Mouse (Mus musculus) ES-Bruce4 (cell line): ENCODE data around the gene Chmp3. TPM values are rescaled to one million over a fixed set of nuclear protein-coding genes. Genes with fewer than 3 reads are reported as not detected.
A peak's percentile ranks its signal among the peaks of the same experiment; 100 is the strongest.

ENCODE experiments used
- H3K27ac ChIP-seq: 2 replicates; pipeline ENCODE4 v1.5.1; 2012; ENCODE audit warnings: low read length, inconsistent platforms; ENCODE audit not compliant: insufficient read depth
- H3K27me3 ChIP-seq: 2 replicates; pipeline ENCODE4 v1.6.1; 2012; ENCODE audit warnings: mild to moderate bottlenecking, low read length, inconsistent platforms; ENCODE audit not compliant: control insufficient read depth, poor library complexity, insufficient read depth, severe bottlenecking
- H3K36me3 ChIP-seq: 2 replicates; pipeline ENCODE4 v1.6.1; 2012; ENCODE audit warnings: inconsistent platforms, mild to moderate bottlenecking, low read length, moderate library complexity; ENCODE audit not compliant: control insufficient read depth, poor library complexity, insufficient read depth, severe bottlenecking
- H3K4me1 ChIP-seq: one replicate; pipeline ENCODE4 v1.8.1; 2011; ENCODE audit warnings: low read length; ENCODE audit not compliant: control insufficient read depth, insufficient read depth
- H3K4me3 ChIP-seq: 2 replicates; pipeline ENCODE4 v1.5.1; 2011; ENCODE audit warnings: low read depth, mild to moderate bottlenecking, low read length
- H3K9ac ChIP-seq: 2 replicates; pipeline ENCODE4 v1.6.1; 2012; ENCODE audit warnings: low read depth, mild to moderate bottlenecking, inconsistent platforms; ENCODE audit not compliant: poor library complexity, severe bottlenecking
- H3K9me3 ChIP-seq: replicated peaks from 2 replicates; pipeline ENCODE4 v1.6.1; 2012; ENCODE audit warnings: mild to moderate bottlenecking, low read length, inconsistent platforms; ENCODE audit not compliant: control insufficient read depth, poor library complexity, insufficient read depth, severe bottlenecking
- CTCF ChIP-seq: IDR thresholded peaks from one replicate; pipeline ENCODE4 v1.8.1; 2011; ENCODE audit warnings: low read depth, low read length
- EP300 ChIP-seq: IDR thresholded peaks from 2 replicates; pipeline ENCODE4 v1.6.1; 2011; ENCODE audit warnings: low read depth, low read length; ENCODE audit not compliant: insufficient read depth
- POLR2A ChIP-seq: IDR thresholded peaks from one replicate; pipeline ENCODE4 v1.8.1; 2011; ENCODE audit warnings: low read length; ENCODE audit not compliant: insufficient read depth
- polyA plus RNA-seq: library from polyadenylated mRNA; stranded (reverse); fragments of >200 nt; gene quantifications from 2 replicates; pipeline ENCODE4 v1.2.4, GENCODE M21; 2011; ENCODE audit warnings: low read depth; ENCODE audit not compliant: missing spikeins, insufficient read depth, insufficient read length

Chmp3 gene
- polyA plus RNA-seq, 1 experiment: 149 TPM

GRCm38 (mm10) chr6:71579478-71579877, 35.9 kb downstream of the Chmp3 start:
- TF ChIP-seq POLR2A (no peak), EP300 (no peak), CTCF (no peak)
- H3K4me3 ChIP-seq: no peak overlapping the region
- H3K9me3 ChIP-seq: no peaks in the 10 kb centered on the region
- no peaks in the 10 kb centered on the region for H3K4me1 ChIP-seq
- H3K27me3 ChIP-seq: no peaks in the 10 kb centered on the region; the same call in 1 of the 2 replicates
- H3K36me3 ChIP-seq: no peaks in the 10 kb centered on the region
- no peak overlapping the region for H3K27ac ChIP-seq
- H3K9ac ChIP-seq: no peak overlapping the region

DNA sequence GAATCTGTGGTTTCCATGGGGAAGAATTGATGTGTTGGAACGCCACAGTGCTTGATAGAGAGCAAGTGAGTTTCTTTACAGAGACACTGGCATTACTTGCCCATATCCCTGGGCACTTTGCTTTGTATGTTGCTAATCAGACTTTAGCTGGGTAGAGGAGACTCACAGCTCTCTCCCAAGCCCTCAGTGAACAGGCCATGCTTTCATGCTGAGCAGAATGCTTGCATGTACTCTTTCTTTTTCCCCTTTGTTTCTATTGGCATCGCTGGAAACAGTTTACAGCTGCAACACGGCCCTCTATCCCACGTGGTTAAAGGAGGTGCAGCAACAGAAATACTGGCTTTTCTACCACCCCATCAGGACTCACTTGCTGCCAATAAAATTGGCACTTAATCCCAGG, 39.6 kb downstream of the Chmp3 start:
- H3K9ac ChIP-seq: no peak overlapping the region
- H3K27me3 ChIP-seq: no peaks in the 10 kb centered on the region
- no peak overlapping the region for H3K4me3 ChIP-seq
- H3K4me1 ChIP-seq: no peaks in the 10 kb centered on the region
- H3K27ac ChIP-seq: no peak overlapping the region
- peaks cover 3% of the 10 kb centered on the region for H3K36me3 ChIP-seq
- TF ChIP-seq CTCF (no peak), POLR2A (no peak), EP300 (no peak)
- H3K9me3 ChIP-seq: no peaks in the 10 kb centered on the region

DNA sequence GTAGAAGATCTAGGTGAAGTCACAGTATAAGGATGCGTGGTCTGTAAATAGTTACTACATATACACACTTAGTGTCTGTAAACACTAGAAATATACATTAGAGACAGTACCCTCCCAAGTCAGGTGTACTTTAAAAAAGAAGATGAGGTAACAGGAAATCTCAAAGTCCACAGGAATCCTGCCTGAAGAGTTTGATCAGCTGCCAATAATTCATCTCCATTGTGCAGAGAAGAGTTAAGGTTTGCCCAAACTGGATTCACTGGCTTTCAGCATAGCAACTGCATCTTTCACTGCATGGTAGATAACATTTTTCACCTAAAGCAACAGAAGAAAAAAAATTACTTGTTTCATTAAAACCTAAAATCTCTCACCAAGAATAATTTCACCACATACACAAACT, 45.8 kb downstream of the Chmp3 start:
- no peaks in the 10 kb centered on the region for H3K4me1 ChIP-seq
- no peak overlapping the region for H3K4me3 ChIP-seq
- H3K27me3 ChIP-seq: no peaks in the 10 kb centered on the region
- TF ChIP-seq CTCF (no peak), EP300 (no peak), POLR2A (no peak)
- H3K27ac ChIP-seq: no peak overlapping the region
- H3K9ac ChIP-seq: no peak overlapping the region
- H3K36me3 ChIP-seq: peaks cover 55% of the 10 kb centered on the region
- no peaks in the 10 kb centered on the region for H3K9me3 ChIP-seq

GRCm38 (mm10) chr6:71590154-71590553, 46.6 kb downstream of the Chmp3 start:
- H3K36me3 ChIP-seq: peaks cover 60% of the 10 kb centered on the region

DNA sequence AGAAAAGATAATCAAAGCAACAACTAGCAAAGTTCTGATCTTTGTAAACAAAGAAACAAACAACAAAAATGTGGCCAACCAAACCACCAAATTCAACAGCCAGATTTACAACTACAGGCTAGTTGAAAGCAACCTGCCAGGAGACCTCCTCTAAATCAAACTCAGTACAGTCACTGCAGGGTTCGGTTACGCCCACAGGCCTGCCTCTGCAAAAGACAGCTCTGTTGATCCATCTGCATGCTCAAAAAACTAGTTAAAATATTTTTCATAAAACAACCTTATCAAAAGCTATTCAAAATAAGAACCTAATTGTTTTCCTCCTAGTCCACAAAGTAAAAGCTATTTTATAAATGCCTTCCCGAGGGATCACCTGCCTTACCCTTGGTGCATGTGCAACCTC, 64.2 kb downstream of the Chmp3 start:
- Histone ChIP-seq H3K36me3 (peaks cover 38% of the 10 kb centered on the region), H3K9me3 (no peaks in the 10 kb centered on the region), H3K4me3 (no peak overlapping the region), H3K27me3 (no peaks in the 10 kb centered on the region), H3K9ac (no peak overlapping the region), H3K4me1 (no peaks in the 10 kb centered on the region), H3K27ac (peak overlapping the region; percentile 39; the same call in 1 of the 2 replicates)
- TF ChIP-seq CTCF (no peak), POLR2A (no peak), EP300 (no peak)

More at GRCm38 (mm10) chr6:71590154-71590553, 46.6 kb downstream of the Chmp3 start:
- H3K9ac ChIP-seq: no peak overlapping the region
- H3K27me3 ChIP-seq: no peaks in the 10 kb centered on the region
- no peaks in the 10 kb centered on the region for H3K9me3 ChIP-seq
- H3K4me1 ChIP-seq: no peaks in the 10 kb centered on the region
- H3K4me3 ChIP-seq: no peak overlapping the region
- TF ChIP-seq EP300 (no peak), CTCF (no peak), POLR2A (no peak)
- no peak overlapping the region for H3K27ac ChIP-seq

DNA sequence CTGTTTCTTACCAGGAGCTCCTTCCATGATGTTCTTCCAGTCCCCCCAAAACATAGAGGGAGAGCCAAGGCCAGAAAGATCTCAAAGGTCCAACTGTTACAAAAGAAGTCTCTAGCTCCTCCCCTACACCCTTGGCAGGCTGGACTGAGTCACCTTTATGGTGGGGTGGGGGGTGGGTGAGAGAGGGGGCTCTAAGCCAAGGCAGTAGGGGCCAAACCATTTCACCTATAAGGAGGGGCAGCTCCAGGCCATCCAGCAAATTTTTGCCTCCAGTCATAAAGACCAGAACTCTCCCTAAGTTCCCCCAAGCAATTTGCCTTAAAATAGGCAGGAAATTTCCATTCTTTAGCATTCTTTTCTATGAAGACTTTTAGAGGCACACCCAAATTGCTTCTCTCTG, 65.4 kb downstream of the Chmp3 start:
- Histone ChIP-seq H3K9me3 (no peaks in the 10 kb centered on the region), H3K27ac (peak overlapping the region; percentile 98), H3K27me3 (no peaks in the 10 kb centered on the region), H3K4me1 (no peaks in the 10 kb centered on the region), H3K4me3 (no peak overlapping the region), H3K9ac (no peak overlapping the region), H3K36me3 (peaks cover 35% of the 10 kb centered on the region)
- TF ChIP-seq CTCF: no peak
- no peak for TF ChIP-seq POLR2A
- peak; percentile 85; the same call in 1 of the 2 replicates for TF ChIP-seq EP300
